Mouse (Mus musculus): ENCODE results near the gene Smurf1.

The Smurf1 gene

DNA sequence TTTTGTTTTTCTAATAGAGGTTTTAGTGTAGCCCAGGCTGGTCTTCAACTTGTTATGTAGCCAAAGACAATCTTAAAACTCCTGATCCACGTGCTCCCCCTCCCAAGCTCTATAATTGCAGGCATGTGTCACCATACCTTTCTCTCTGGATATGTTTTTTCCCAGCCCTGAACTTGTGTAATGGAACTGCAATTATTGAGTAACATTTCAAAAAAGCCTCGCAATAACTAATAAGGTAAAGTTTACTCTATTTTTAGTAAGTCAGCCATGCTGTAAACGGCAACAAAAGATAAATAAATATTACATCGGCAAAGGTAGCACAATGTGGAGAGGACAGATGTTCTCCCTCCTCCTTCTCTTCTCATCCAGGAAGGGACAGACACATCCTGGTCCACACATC lies 21.3 kb downstream of the Smurf1 start:
- Histone ChIP-seq H3K27me3 (ENCODE audit: control insufficient read depth, insufficient read depth, low read length, poor library complexity, severe bottlenecking) (no peaks in the 10 kb centered on the region), H3K36me3 (ENCODE audit: control insufficient read depth, insufficient read depth, low read length, poor library complexity, severe bottlenecking) (no peaks in the 10 kb centered on the region)
- no peak for DNase-seq (ENCODE audit: low read depth, low spot score)

DNA sequence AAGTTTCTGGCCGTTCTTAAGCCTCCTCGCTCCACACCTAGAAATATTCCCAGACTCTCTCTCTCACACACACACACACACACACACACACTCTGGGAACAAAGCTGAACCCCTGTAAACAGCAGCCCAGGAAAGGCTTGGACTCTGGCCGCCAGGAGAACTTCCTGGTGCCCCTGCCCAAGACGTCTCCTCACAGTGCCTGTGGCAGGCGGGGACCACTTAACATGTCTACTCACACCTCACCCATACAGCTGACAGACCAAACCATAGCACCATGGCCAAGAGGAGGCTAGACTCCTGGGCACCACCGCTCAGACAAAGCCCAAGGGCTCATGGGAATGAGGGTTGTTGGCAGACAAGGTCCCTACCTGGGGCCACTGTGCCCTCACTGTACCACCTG lies 22.3 kb downstream of the Smurf1 start:
- Histone ChIP-seq H3K36me3 (ENCODE audit: control insufficient read depth, insufficient read depth, low read length, poor library complexity, severe bottlenecking) (no peaks in the 10 kb centered on the region), H3K27me3 (ENCODE audit: control insufficient read depth, insufficient read depth, low read length, poor library complexity, severe bottlenecking) (no peaks in the 10 kb centered on the region)
- no peak for DNase-seq (ENCODE audit: low read depth, low spot score)

DNA sequence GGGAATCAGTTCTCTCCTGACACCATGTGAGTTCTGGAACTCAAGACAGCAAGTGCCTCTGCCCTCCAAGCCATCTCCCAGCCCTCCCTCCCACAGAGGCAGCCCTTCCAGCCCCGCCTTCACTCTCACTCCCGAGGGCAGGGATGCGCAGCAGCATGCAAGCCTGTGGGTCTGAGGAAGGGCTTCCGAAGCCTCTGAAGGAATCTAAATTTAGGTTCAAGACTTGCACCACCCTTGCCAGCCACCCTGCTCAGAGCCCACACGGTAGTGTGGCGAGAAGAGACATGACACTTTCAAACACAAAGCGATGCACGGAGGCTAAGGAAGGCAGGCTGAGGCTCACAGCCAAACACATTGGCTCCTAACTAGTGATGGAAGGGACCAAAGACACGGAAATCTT lies 23.2 kb downstream of the Smurf1 start:
- DNase-seq (ENCODE audit: low read depth, low spot score): no peak
- no peaks in the 10 kb centered on the region for H3K27me3 ChIP-seq (ENCODE audit: control insufficient read depth, insufficient read depth, low read length, poor library complexity, severe bottlenecking)
- H3K36me3 ChIP-seq (ENCODE audit: control insufficient read depth, insufficient read depth, low read length, poor library complexity, severe bottlenecking): no peaks in the 10 kb centered on the region

DNA sequence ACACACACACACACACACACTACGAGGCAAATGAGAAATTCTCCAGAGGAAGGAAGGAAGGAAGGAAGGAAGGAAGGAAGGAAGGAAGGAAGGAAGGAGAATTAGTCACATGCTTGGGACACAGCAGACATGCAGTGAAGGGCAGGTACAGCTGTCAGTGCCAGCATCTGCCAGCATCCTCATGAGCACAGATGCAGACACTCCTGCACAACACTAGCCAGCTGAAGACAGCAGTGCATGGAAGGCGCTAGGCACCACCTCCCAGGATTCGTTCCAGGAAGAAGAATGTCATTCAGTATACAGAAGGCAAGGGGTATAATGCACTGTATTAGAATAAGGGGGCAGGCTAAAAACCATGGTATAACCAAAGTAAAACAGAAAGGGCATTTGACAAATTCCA lies 24.7 kb downstream of the Smurf1 start:
- no peaks in the 10 kb centered on the region for H3K27me3 ChIP-seq (ENCODE audit: control insufficient read depth, insufficient read depth, low read length, poor library complexity, severe bottlenecking)
- no peak for DNase-seq (ENCODE audit: low read depth, low spot score)
- H3K36me3 ChIP-seq (ENCODE audit: control insufficient read depth, insufficient read depth, low read length, poor library complexity, severe bottlenecking): no peaks in the 10 kb centered on the region

DNA sequence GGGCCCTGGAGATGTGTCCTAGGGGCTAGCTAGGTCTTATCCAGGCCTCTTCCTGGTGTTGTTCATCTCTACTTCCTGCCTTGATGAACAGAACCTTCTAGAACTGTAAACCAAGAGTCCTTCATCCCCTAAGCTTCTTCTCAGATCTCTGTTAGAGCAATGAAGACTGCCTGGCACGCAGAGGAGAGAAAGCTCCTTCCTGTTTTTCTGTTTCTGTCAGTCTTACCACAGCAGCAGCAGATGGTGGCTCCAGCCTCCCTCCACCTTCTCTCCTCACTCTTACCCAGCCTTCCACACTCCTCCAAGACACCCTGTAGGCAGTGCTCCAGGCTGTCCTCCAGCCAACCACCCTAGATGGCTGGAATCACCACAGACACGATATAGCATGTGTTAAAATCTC lies 28.3 kb downstream of the Smurf1 start:
- Histone ChIP-seq H3K27me3 (ENCODE audit: control insufficient read depth, insufficient read depth, low read length, poor library complexity, severe bottlenecking) (no peaks in the 10 kb centered on the region), H3K36me3 (ENCODE audit: control insufficient read depth, insufficient read depth, low read length, poor library complexity, severe bottlenecking) (no peaks in the 10 kb centered on the region)
- peak; percentile 19 for DNase-seq (ENCODE audit: low read depth, low spot score)

DNA sequence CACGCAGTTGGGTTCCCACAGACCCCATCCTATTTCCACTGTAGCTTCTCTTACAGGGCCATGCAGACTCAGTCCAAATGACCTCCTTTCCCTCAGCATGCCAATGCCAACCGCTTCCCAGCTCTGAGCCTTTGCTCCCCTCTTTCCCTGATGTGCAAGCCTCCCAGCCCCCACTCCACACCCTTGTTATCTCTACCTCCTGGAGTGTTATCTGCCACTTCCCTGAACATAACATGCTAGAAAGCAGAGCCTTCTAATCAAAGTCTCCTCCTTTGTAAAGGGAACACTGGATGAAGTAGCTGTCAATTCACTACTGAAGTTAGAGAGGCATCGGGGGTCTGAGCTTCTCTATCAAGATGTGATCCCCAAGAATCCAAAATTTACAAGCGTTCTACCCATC lies 32.2 kb downstream of the Smurf1 start:
- DNase-seq (ENCODE audit: low read depth, low spot score): no peak
- H3K27me3 ChIP-seq (ENCODE audit: control insufficient read depth, insufficient read depth, low read length, poor library complexity, severe bottlenecking): no peaks in the 10 kb centered on the region
- H3K36me3 ChIP-seq (ENCODE audit: control insufficient read depth, insufficient read depth, low read length, poor library complexity, severe bottlenecking): no peaks in the 10 kb centered on the region

DNA sequence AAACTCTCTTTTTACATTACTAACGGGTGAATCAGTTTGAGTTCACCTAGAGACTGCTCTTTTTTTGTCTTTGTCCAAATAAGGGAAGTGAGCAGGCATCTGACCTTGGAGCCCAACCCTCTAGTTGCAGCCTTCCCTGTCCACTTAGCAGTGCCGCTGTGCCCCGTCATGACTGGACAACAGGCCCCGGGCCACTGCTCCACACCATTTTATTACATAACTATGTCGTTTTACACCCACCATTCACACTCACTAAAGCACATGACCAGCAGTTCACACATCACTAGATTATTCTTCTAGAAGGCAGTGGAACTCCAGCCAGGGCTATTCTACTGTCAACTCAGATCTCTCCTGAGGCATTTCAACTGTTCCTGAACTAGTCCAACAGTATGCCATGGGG lies 33.8 kb downstream of the Smurf1 start:
- no peaks in the 10 kb centered on the region for H3K36me3 ChIP-seq (ENCODE audit: control insufficient read depth, insufficient read depth, low read length, poor library complexity, severe bottlenecking)
- H3K27me3 ChIP-seq (ENCODE audit: control insufficient read depth, insufficient read depth, low read length, poor library complexity, severe bottlenecking): no peaks in the 10 kb centered on the region
- DNase-seq (ENCODE audit: low read depth, low spot score): no peak

DNA sequence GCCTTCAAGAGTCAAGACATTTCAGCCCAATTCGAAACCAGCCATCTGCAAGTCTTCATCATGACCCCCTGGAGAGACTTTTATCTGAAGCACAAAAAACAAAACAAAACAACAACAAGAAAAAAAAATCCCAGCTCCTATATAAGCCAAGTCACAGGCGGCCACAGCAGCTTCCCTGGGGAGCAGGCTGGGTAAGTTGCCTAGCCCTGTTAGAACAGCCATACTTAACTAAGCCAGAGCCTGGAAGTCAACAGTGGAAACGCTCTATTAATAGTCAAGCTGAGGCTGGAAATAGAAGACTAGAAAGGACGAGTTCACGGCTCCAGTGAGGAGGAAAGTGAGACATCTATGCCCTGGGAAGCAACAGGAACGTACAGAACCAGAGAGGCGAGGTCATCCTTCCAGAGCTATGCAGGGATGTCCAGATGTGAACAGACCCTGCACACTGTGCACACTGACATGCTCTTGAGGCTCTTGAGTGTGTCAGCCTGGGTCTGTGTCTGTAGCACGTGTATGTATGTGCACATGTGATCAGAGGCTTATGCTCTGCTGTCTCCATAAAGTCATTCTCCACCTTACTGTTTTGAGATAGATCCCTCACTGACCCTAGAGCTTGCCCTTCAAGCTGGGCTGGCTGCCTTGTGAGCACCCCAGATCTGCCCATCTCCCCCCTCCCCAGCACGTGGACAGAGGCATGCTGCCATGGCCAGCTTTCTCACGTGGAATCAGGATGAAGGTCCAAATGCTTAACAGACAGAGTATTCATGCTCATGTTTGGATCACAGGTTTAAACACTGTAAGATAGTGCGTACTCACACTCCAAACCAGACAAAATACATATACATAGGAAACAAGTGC lies 36.6 kb downstream of the Smurf1 start:
- no peaks in the 10 kb centered on the region for H3K27me3 ChIP-seq (ENCODE audit: control insufficient read depth, insufficient read depth, low read length, poor library complexity, severe bottlenecking)
- no peaks in the 10 kb centered on the region for H3K36me3 ChIP-seq (ENCODE audit: control insufficient read depth, insufficient read depth, low read length, poor library complexity, severe bottlenecking)
- no peak for DNase-seq (ENCODE audit: low read depth, low spot score)

DNA sequence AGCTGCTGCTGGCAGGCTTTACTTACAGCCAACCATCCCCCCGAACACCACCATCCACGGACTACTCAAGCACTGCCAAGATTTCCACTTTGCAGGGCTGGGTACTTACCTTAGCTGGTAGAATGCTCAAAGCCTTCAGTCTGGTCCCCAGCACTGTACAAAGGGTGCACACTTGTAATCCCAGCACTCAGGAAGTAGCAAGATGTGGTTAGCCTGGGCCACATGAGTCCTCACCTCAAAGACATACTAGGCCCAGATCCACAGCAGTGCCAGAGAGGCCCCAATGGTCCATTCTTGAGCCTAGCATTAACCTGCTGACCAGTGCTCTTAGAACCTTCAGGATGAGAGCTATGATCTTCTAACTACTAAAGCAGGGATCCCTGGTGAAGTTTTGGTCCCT lies 39.4 kb downstream of the Smurf1 start:
- no peak for DNase-seq (ENCODE audit: low read depth, low spot score)
- Histone ChIP-seq H3K27me3 (ENCODE audit: control insufficient read depth, insufficient read depth, low read length, poor library complexity, severe bottlenecking) (no peaks in the 10 kb centered on the region), H3K36me3 (ENCODE audit: control insufficient read depth, insufficient read depth, low read length, poor library complexity, severe bottlenecking) (no peaks in the 10 kb centered on the region)

DNA sequence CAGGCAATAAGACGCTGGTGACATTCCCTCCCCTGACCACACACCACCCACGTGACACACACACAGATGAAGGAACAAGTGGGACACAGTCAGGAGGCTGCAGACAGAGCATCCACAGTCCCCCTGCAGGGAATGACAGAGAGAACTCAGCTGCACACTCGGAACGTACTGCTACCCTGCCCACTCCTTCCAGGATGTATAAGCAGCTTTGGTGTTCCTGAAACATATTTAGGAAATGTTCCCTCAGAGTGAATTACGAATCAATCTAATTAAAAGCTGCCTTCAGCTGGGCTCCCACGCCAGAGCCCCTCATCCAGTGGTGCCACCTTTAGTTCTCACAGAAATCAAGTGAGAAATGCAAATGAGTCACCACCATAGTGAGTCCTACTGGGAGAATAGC lies 42.3 kb downstream of the Smurf1 start:
- no peak for DNase-seq (ENCODE audit: low read depth, low spot score)
- H3K27me3 ChIP-seq (ENCODE audit: control insufficient read depth, insufficient read depth, low read length, poor library complexity, severe bottlenecking): no peaks in the 10 kb centered on the region
- no peaks in the 10 kb centered on the region for H3K36me3 ChIP-seq (ENCODE audit: control insufficient read depth, insufficient read depth, low read length, poor library complexity, severe bottlenecking)

DNA sequence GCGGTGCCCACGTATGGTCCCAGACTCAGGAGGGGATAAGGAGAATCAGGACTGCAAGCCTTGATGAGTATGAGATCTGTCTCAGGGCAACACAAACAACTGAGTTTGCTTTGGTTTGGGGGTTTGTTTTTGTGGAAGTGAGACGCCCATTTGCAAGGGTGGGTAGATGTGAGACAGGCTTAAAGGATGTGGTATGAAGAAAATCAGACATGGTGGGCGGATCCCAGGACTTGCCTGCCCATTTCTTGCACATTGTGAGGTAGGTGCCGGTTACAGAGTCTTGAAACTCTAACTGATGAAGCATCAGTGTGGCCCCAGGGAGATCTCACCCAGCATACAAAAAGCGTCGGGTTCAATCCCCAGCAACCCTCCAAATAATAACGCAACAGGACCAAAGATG lies 45.9 kb downstream of the Smurf1 start:
- H3K27me3 ChIP-seq (ENCODE audit: control insufficient read depth, insufficient read depth, low read length, poor library complexity, severe bottlenecking): no peaks in the 10 kb centered on the region
- H3K36me3 ChIP-seq (ENCODE audit: control insufficient read depth, insufficient read depth, low read length, poor library complexity, severe bottlenecking): no peaks in the 10 kb centered on the region
- DNase-seq (ENCODE audit: low read depth, low spot score): no peak

DNA sequence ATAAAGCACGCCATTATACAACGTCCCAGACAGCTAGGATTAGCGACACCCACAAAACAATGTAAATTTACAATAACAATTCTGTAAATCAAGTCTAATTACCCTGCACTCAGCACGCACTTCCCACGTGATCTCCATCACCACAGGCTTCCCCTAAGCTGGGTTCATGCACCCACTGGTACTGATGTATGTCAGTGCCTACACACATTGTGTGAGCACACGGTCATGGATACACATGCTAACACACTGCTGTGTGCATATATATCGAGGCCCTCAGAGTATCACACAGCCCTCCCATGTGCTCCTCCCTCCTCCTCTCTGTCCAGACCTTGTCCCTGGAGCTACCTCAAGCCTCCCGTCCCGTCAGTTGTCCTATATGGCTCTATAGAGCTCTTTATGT lies 46.5 kb downstream of the Smurf1 start:
- Histone ChIP-seq H3K27me3 (ENCODE audit: control insufficient read depth, insufficient read depth, low read length, poor library complexity, severe bottlenecking) (no peaks in the 10 kb centered on the region), H3K36me3 (ENCODE audit: control insufficient read depth, insufficient read depth, low read length, poor library complexity, severe bottlenecking) (no peaks in the 10 kb centered on the region)
- DNase-seq (ENCODE audit: low read depth, low spot score): no peak

DNA sequence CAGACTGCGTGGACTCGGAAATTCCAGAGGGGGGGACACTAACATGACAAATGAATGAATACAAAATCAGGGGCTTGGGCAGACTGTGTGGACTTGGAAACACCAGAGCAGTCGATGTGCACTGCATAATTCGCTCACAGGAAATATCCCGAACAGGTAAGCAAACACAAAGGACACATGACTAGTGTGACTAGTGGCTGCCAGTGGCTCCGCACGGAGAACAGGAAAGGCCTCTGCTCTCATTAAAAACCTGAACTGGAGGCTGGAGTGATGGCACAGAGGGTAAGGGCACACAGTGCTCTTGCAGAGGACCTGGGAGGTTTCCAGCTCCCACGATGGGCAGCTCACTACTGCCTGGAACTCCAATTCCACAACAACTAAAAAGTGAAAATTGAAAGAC lies 47.4 kb downstream of the Smurf1 start:
- Histone ChIP-seq H3K36me3 (ENCODE audit: control insufficient read depth, insufficient read depth, low read length, poor library complexity, severe bottlenecking) (no peaks in the 10 kb centered on the region), H3K27me3 (ENCODE audit: control insufficient read depth, insufficient read depth, low read length, poor library complexity, severe bottlenecking) (no peaks in the 10 kb centered on the region)
- DNase-seq (ENCODE audit: low read depth, low spot score): no peak

DNA sequence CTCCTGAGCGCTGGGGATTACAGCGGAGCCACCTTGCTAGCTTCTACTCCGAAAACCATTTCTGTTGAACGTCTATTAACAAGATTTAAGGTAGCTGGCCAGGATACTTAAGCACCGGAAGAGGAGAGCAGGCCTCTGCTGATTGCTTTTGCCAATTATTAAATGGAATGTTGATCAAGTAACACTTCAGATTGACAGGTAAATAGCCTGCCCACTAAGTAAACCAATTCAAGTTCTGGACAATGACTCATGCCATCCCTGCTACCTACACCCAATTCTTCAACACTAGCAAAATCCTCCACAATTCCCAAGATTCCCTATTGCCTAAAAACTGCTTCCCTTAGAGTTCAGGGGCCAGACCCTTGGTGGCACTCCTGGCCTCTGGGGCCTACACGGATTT lies 48.5 kb downstream of the Smurf1 start:
- no peaks in the 10 kb centered on the region for H3K36me3 ChIP-seq (ENCODE audit: control insufficient read depth, insufficient read depth, low read length, poor library complexity, severe bottlenecking)
- no peaks in the 10 kb centered on the region for H3K27me3 ChIP-seq (ENCODE audit: control insufficient read depth, insufficient read depth, low read length, poor library complexity, severe bottlenecking)
- no peak for DNase-seq (ENCODE audit: low read depth, low spot score)

DNA sequence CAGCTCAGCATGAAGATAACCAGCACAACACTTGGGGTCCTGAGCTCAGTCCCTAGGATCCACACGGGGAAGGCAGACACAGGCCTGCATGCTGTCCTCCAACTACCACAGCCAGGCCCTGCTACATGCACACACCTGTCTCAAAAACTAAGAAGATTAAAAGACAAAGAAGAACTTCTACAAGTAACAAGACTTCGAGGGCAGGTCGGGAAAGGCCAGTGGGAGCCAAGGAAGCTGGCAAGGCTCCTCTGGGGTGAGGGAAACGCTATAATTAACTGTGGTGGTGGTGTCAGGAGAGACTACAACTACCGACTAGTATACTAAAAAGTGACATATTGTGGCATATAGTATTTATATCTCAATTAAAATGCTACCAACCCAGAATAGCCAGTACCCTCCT lies 49.8 kb downstream of the Smurf1 start:
- Histone ChIP-seq H3K36me3 (ENCODE audit: control insufficient read depth, insufficient read depth, low read length, poor library complexity, severe bottlenecking) (no peaks in the 10 kb centered on the region), H3K27me3 (ENCODE audit: control insufficient read depth, insufficient read depth, low read length, poor library complexity, severe bottlenecking) (no peaks in the 10 kb centered on the region)
- no peak for DNase-seq (ENCODE audit: low read depth, low spot score)

DNA sequence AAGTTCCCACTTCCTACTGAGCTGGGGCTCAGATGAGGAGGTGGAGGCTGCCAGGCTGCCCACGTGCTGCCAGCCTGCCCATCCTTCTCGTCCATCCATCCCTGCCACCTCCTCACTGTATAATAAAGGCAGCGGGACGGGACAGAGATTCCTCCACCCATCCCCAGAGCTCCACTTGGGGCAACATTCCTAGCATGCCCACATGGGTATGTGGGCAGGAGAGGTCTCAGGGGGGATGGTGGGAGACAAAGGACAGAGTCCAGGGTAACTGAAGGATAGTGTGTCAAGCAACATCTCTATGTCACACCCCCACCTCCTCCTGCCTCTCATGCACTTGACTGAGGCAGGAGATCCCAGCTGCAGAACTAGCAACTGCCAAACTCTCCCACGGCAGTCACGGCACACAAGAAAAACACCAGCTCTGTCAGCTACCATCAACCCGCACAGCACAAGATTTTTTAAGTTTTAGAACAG lies 51.2 kb downstream of the Smurf1 start:
- DNase-seq (ENCODE audit: low read depth, low spot score): no peak
- H3K36me3 ChIP-seq (ENCODE audit: control insufficient read depth, insufficient read depth, low read length, poor library complexity, severe bottlenecking): no peaks in the 10 kb centered on the region
- no peaks in the 10 kb centered on the region for H3K27me3 ChIP-seq (ENCODE audit: control insufficient read depth, insufficient read depth, low read length, poor library complexity, severe bottlenecking)

Measured in splenic B cell, adult 2 months (primary cell).